Mouse (Mus musculus): ENCODE measurements around the gene Akap8.

DNA sequence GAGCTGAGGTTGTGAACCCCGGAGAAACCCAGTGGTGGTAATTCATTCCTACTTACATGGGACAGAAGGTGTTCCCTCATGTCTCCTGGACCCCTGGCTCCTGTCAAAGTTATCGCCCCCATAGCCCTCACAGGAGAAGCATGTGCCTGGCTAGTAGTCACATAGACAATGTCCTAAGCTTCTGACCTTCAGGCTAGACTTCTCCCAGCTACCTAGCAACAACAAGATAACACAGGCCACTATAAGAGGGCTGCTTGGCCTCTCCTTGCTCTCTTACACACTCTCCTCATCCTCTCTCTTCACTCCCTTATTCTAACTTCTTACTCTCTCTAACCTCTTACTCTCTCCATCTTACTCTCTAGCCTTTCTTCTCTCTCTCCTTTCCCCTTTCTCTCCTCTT lies 63.6 kb downstream of the Akap8 start:
- no peak for TF ChIP-seq CTCF (IDR thresholded peaks at IDR 0.05; ENCODE audit: control insufficient read depth, insufficient read depth, low read length)
- no peak for TF ChIP-seq POLR2A (IDR thresholded peaks at IDR 0.05; ENCODE audit: borderline replicate concordance, control insufficient read depth, low read depth, low read length)

All from bone marrow, adult 2 months (tissue).